Mouse (Mus musculus): Measurements from ENCODE around the gene Paqr6. TPM values are rescaled to one million over a fixed set of nuclear protein-coding genes. Genes with fewer than 3 reads are reported as not detected.
A peak's percentile ranks its signal among the peaks of the same experiment; 100 is the strongest.
"Not testable (repeated sequence)": the region's sequence is repeated elsewhere in the genome, so short reads cannot be mapped to it uniquely, and the experiment has no call there.

The Paqr6 gene
- polyA plus RNA-seq, 1 experiment: 3.6 TPM

DNA sequence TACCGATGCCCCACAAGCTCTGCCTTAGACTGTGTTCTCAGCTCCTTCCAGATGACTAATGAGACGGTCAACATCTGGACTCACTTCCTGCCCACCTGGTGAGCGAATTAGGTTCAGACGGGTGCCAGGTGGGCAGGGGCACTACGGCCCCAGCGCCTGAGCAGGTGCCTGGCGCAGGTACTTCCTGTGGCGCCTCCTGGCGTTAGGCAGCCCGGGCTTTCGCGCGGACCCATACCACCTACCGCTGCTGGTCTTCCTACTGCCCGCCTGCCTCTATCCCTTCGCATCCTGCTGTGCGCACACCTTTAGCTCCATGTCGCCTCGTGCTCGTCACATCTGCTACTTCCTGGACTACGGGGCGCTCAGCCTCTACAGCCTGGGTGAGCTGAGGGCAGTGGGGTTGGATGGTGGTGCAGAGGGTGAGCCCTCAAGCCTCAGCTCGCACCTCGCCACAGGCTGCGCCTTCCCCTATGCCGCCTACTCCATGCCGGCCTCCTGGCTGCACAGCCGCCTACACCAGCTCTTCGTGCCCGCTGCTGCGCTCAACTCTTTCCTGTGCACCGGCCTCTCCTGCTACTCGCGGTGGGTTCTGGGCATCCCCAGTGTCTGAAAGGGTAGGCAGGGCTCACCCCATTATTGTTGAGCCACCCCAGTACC, 1.4 kb downstream of the Paqr6 start:
- WGBS: 56% methylated on average over 34 of the region's 34 CpGs
- TF ChIP-seq POLR2A (IDR thresholded peaks at IDR 0.05; ENCODE audit: low read depth, low read length): no peak
- Histone ChIP-seq H3K4me3 (ENCODE audit: insufficient read depth, low read depth, low read length) (no peak overlapping the region), H3K27me3 (replicated peaks; ENCODE audit: control insufficient read depth, insufficient read depth, low read length) (no peaks in the 10 kb centered on the region), H3K4me1 (ENCODE audit: control insufficient read depth, insufficient read depth, low read length) (no peaks in the 10 kb centered on the region), H3K36me3 (ENCODE audit: control insufficient read depth, insufficient read depth, low read length) (no peaks in the 10 kb centered on the region; the same call in 1 of the 2 replicates), H3K27ac (ENCODE audit: insufficient read depth, low read depth, low read length) (no peak overlapping the region)
- no peak for DNase-seq

DNA sequence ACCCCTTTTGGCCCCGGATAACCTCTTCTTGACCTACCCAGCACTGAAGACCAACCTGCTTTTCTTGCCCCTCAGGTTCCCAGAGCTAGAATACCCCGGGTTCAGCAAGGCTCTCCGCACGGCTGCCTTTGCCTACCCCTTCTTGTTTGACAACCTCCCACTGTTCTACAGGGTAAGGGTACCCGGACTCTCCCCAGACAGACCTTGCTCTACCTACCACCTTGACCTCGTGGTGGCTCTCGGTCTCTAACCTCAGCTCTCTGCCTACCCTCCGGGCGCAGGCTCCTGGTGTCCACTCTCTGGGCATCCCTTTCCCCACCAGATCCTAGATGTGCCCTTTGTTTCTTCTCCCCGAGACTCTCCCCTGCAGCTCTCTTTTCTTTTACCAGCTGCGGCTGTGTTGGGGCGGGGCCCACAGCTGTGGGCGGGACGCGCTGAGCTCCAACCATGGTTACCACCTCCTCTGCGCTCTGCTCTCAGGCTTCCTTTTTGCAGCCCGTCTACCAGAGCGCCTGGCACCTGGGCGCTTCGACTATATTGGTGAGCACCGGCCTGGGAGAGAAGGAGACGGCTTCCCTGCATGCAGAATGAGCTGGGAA, 2.5 kb downstream of the Paqr6 start:
- peak; percentile 51 for DNase-seq
- WGBS: 8% methylated on average over 20 of the region's 22 CpGs
- not testable (repeated sequence) for H3K27me3 ChIP-seq (replicated peaks; ENCODE audit: control insufficient read depth, insufficient read depth, low read length); H3K4me1 ChIP-seq (ENCODE audit: control insufficient read depth, insufficient read depth, low read length); H3K4me3 ChIP-seq (ENCODE audit: insufficient read depth, low read depth, low read length); H3K36me3 ChIP-seq (ENCODE audit: control insufficient read depth, insufficient read depth, low read length); H3K27ac ChIP-seq (ENCODE audit: insufficient read depth, low read depth, low read length)

DNA sequence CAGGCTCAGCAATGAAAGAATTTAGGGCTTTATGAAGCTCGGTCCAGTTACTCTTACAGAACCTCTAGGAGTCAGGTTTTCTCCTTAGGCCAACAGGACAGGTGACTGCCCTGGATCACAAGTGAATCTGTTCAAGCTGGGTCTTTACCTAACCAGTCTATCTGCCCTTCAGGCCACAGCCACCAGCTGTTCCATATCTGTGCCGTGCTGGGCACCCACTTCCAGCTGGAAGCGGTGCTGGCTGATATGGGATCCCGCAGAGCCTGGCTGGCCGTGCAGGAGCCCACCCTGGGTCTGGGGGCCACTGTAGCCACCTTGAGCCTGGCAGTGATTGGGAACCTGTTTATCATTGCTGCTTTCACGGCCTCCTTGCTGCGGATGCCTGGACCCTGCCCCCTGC, 3.1 kb downstream of the Paqr6 start:
- not testable (repeated sequence) for H3K27me3 ChIP-seq (replicated peaks; ENCODE audit: control insufficient read depth, insufficient read depth, low read length); H3K4me1 ChIP-seq (ENCODE audit: control insufficient read depth, insufficient read depth, low read length); H3K27ac ChIP-seq (ENCODE audit: insufficient read depth, low read depth, low read length); H3K36me3 ChIP-seq (ENCODE audit: control insufficient read depth, insufficient read depth, low read length); DNase-seq; H3K4me3 ChIP-seq (ENCODE audit: insufficient read depth, low read depth, low read length)
- 51% methylated on average over 3 of the region's 7 CpGs for WGBS

GRCm38 (mm10) chr3:88368511-88368910, 4.1 kb downstream of the Paqr6 start:
- H3K27me3 ChIP-seq (replicated peaks; ENCODE audit: control insufficient read depth, insufficient read depth, low read length); H3K4me1 ChIP-seq (ENCODE audit: control insufficient read depth, insufficient read depth, low read length); H3K4me3 ChIP-seq (ENCODE audit: insufficient read depth, low read depth, low read length); DNase-seq; H3K36me3 ChIP-seq (ENCODE audit: control insufficient read depth, insufficient read depth, low read length); H3K27ac ChIP-seq (ENCODE audit: insufficient read depth, low read depth, low read length): not testable (repeated sequence)
- 86% methylated on average over 7 of the region's 7 CpGs for WGBS

- not testable (repeated sequence) for H3K36me3 ChIP-seq (ENCODE audit: control insufficient read depth, insufficient read depth, low read length); H3K27me3 ChIP-seq (replicated peaks; ENCODE audit: control insufficient read depth, insufficient read depth, low read length); H3K4me1 ChIP-seq (ENCODE audit: control insufficient read depth, insufficient read depth, low read length); H3K27ac ChIP-seq (ENCODE audit: insufficient read depth, low read depth, low read length); DNase-seq; H3K4me3 ChIP-seq (ENCODE audit: insufficient read depth, low read depth, low read length)
- 91% methylated on average over 9 of the region's 9 CpGs for WGBS
Observed at GRCm38 (mm10) chr3:88372643-88373042, 8.3 kb downstream of the Paqr6 start, which contains the start of gene Bglap3. Bglap3 (minus strand) TSS chr3:88372743.

DNA sequence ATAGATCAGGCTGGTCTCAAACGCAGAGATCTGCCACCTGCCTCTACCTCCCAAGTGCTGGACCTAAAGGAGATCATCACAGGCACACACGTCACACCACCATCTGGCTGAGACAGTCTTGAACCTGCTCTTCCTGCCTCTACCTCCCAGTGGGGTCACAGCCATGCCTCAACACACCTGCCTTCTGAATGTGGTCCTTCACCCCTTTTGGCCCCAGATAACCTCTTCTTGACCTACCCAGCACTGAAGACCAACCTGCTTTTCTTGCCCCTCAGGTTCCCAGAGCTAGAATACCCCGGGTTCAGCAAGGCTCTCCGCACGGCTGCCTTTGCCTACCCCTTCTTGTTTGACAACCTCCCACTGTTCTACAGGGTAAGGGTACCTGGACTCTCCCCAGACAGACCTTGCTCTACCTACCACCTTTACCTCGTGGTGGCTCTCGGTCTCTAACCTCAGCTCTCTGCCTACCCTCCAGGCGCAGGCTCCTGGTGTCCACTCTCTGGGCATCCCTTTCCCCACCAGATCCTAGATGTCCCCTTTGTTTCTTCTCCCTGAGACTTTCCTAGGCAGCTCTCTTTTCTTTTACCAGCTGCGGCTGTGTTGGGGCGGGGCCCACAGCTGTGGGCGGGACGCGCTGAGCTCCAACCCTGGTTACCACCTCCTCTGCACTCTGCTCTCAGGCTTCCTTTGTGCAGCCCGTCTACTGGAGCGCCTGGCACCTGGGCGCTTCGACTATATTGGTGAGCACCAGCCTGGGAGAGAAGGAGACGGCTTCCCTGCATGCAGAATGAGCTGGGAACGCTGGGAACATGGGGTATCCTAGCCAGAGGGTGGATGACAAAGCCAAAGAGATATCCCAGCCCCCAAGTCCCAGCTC, 11.6 kb downstream of the Paqr6 start:
- H3K27ac ChIP-seq (ENCODE audit: insufficient read depth, low read depth, low read length); H3K4me3 ChIP-seq (ENCODE audit: insufficient read depth, low read depth, low read length); H3K4me1 ChIP-seq (ENCODE audit: control insufficient read depth, insufficient read depth, low read length); H3K36me3 ChIP-seq (ENCODE audit: control insufficient read depth, insufficient read depth, low read length); H3K27me3 ChIP-seq (replicated peaks; ENCODE audit: control insufficient read depth, insufficient read depth, low read length): not testable (repeated sequence)
- 12% methylated on average over 19 of the region's 19 CpGs for WGBS
- DNase-seq: peak; percentile 49

- not testable (repeated sequence) for H3K36me3 ChIP-seq (ENCODE audit: control insufficient read depth, insufficient read depth, low read length); DNase-seq; H3K4me3 ChIP-seq (ENCODE audit: insufficient read depth, low read depth, low read length); H3K27me3 ChIP-seq (replicated peaks; ENCODE audit: control insufficient read depth, insufficient read depth, low read length); H3K27ac ChIP-seq (ENCODE audit: insufficient read depth, low read depth, low read length); H3K4me1 ChIP-seq (ENCODE audit: control insufficient read depth, insufficient read depth, low read length)
- 42% methylated on average over 7 of the region's 7 CpGs for WGBS
Observed at GRCm38 (mm10) chr3:88376644-88377043, 12.3 kb downstream of the Paqr6 start.

GRCm38 (mm10) chr3:88378599-88378998, 14.2 kb downstream of the Paqr6 start, which contains the start of gene Bglap2:
Bglap2 (minus strand) TSS chr3:88378699.
- not testable (repeated sequence) for H3K27me3 ChIP-seq (replicated peaks; ENCODE audit: control insufficient read depth, insufficient read depth, low read length); DNase-seq; H3K27ac ChIP-seq (ENCODE audit: insufficient read depth, low read depth, low read length); H3K4me3 ChIP-seq (ENCODE audit: insufficient read depth, low read depth, low read length); H3K4me1 ChIP-seq (ENCODE audit: control insufficient read depth, insufficient read depth, low read length); H3K36me3 ChIP-seq (ENCODE audit: control insufficient read depth, insufficient read depth, low read length)
- WGBS: 92% methylated on average over 5 of the region's 5 CpGs

DNA sequence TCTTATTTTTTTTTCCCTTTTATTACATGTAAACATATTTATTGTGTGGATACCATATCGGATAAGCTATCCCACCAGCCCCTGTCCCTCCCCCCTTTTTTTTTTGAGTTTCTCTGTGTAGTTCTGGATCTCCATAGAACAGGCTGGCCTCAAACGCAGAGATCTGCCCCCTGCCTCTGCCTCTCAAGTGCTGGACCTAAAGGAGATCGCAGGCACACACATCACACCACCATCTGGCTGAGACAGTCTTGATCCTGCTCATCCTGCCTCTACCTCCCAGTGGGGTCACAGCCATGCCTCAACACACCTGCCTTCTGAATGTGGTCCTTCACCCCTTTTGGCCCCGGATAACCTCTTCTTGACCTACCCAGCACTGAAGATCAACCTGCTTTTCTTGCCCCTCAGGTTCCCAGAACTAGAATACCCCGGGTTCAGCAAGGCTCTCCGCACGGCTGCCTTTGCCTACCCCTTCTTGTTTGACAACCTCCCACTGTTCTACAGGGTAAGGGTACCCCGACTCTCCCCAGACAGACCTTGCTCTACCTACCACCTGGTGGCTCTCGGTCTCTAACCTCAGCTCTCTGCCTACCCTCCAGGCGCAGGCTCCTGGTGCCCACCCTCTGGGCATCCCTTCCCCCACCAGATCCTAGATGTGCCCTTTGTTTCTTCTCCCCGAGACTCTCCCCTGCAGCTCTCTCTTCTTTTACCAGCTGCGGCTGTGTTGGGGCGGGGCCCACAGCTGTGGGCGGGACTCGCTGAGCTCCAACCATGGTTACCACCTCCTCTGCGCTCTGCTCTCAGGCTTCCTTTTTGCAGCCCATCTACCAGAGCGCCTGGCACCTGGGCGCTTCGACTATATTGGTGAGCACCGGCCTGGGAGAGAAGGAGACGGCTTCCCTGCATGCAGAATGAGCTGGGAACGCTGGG, 17.3 kb downstream of the Paqr6 start:
- peak; percentile 38 for DNase-seq
- not testable (repeated sequence) for H3K4me3 ChIP-seq (ENCODE audit: insufficient read depth, low read depth, low read length); H3K36me3 ChIP-seq (ENCODE audit: control insufficient read depth, insufficient read depth, low read length); H3K27me3 ChIP-seq (replicated peaks; ENCODE audit: control insufficient read depth, insufficient read depth, low read length); H3K27ac ChIP-seq (ENCODE audit: insufficient read depth, low read depth, low read length); H3K4me1 ChIP-seq (ENCODE audit: control insufficient read depth, insufficient read depth, low read length)
- WGBS: 14% methylated on average over 21 of the region's 22 CpGs

DNA sequence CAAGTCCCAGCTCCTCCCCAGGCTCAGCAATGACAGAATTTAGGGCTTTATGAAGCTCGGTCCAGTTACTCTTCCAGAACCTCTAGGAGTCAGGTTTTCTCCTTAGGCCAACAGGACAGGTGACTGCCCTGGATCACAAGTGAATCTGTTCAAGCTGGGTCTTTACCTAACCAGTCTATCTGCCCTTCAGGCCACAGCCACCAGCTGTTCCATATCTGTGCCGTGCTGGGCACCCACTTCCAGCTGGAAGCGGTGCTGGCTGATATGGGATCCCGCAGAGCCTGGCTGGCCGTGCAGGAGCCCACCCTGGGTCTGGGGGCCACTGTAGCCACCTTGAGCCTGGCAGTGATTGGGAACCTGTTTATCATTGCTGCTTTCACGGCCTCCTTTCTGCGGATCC, 18.0 kb downstream of the Paqr6 start:
- H3K4me1 ChIP-seq (ENCODE audit: control insufficient read depth, insufficient read depth, low read length); DNase-seq; H3K27ac ChIP-seq (ENCODE audit: insufficient read depth, low read depth, low read length); H3K4me3 ChIP-seq (ENCODE audit: insufficient read depth, low read depth, low read length); H3K36me3 ChIP-seq (ENCODE audit: control insufficient read depth, insufficient read depth, low read length); H3K27me3 ChIP-seq (replicated peaks; ENCODE audit: control insufficient read depth, insufficient read depth, low read length): not testable (repeated sequence)
- 48% methylated on average over 3 of the region's 7 CpGs for WGBS

All from kidney, adult 2 months (tissue).